Mouse (Mus musculus) C2C12 (cell line): Measurements from ENCODE around the gene Syce1. TPM values are rescaled to one million over a fixed set of nuclear protein-coding genes. Genes with fewer than 3 reads are reported as not detected.

Experiments used
- H3K27me3 ChIP-seq: one replicate; pipeline ENCODE4 v1.6.1; 2011; ENCODE audit not compliant: control insufficient read depth, insufficient read depth, insufficient read length
- H3K36me3 ChIP-seq: one replicate; pipeline ENCODE4 v1.6.1; 2011; ENCODE audit not compliant: control insufficient read depth, insufficient read depth
- H3K4me3 ChIP-seq: one replicate; pipeline ENCODE4 v1.5.1; 2011; ENCODE audit warnings: mild to moderate bottlenecking, control low read depth; ENCODE audit not compliant: poor library complexity, insufficient read depth, severe bottlenecking
- H3K79me2 ChIP-seq: one replicate; pipeline ENCODE4 v1.6.1; 2011; ENCODE audit not compliant: control insufficient read depth, insufficient read depth
- H3K79me3 ChIP-seq: one replicate; pipeline ENCODE4 v1.6.1; 2011; ENCODE audit warnings: low read depth, control low read depth
- H3ac ChIP-seq: one replicate; pipeline ENCODE3; 2011; ENCODE audit warnings: low read depth; ENCODE audit not compliant: control insufficient read depth, insufficient read length
- CEBPB ChIP-seq: IDR thresholded peaks from one replicate; pipeline ENCODE4 v1.6.1; 2011; ENCODE audit warnings: low read depth, mild to moderate bottlenecking, control low read depth, moderate library complexity
- CTCF ChIP-seq: IDR thresholded peaks from one replicate; pipeline ENCODE4 v1.5.1; 2011; ENCODE audit not compliant: control insufficient read depth, insufficient read depth, insufficient read length
- FOSL1 ChIP-seq: IDR thresholded peaks from one replicate; pipeline ENCODE4 v1.8.0; 2011; ENCODE audit warnings: mild to moderate bottlenecking, low read length; ENCODE audit not compliant: poor library complexity, insufficient read depth, severe bottlenecking
- MAX ChIP-seq: IDR thresholded peaks from one replicate; pipeline ENCODE4 v1.6.1; 2011; ENCODE audit warnings: mild to moderate bottlenecking, control low read depth
- MYOD1 ChIP-seq: IDR thresholded peaks from one replicate; pipeline ENCODE4 v1.6.1; 2011; ENCODE audit warnings: low read depth; ENCODE audit not compliant: control insufficient read depth, insufficient read length
- MYOG ChIP-seq: IDR thresholded peaks from one replicate; pipeline ENCODE4 v1.6.1; 2011; ENCODE audit not compliant: control insufficient read depth, insufficient read length; ENCODE audit errors: extremely low read depth
- USF1 ChIP-seq: IDR thresholded peaks from one replicate; pipeline ENCODE4 v1.6.1; 2011; ENCODE audit warnings: low read depth, mild to moderate bottlenecking, control low read depth, moderate library complexity
- polyA plus RNA-seq: library from polyadenylated mRNA; unstranded; fragments of >200 nt; fragmentation: generic; extraction: Trizol; gene quantifications from one replicate; pipeline ENCODE4 v1.2.1, GENCODE M21; 2012; ENCODE audit warnings: missing spikeins

Syce1 gene
- polyA plus RNA-seq, 1 experiment, result not detected

- Histone ChIP-seq H3K79me2 (no peaks in the 10 kb centered on the region), H3ac (no peak overlapping the region), H3K79me3 (no peaks in the 10 kb centered on the region), H3K4me3 (no peak overlapping the region), H3K27me3 (no peaks in the 10 kb centered on the region), H3K36me3 (no peaks in the 10 kb centered on the region)
- TF ChIP-seq CTCF (no peak), MAX (no peak), FOSL1 (no peak), CEBPB (no peak), MYOD1 (no peak), USF1 (no peak), MYOG (no peak)
Measured at GRCm38 (mm10) chr7:140733162-140733561, 54.5 kb downstream of the Syce1 start.

Other genes starting within 250 kb of the Syce1 start
- not detected for gene Olfr538, start 220.0 kb downstream of the Syce1 start, polyA plus RNA-seq
- gene Olfr46, start 186.6 kb downstream of the Syce1 start, polyA plus RNA-seq, result not detected
- not detected for gene Olfr61, start 158.9 kb downstream of the Syce1 start, polyA plus RNA-seq
- not detected for gene Olfr53, start 141.4 kb downstream of the Syce1 start, polyA plus RNA-seq
- not detected for gene Olfr539, start 127.9 kb downstream of the Syce1 start, polyA plus RNA-seq
- gene Olfr45, start 105.9 kb downstream of the Syce1 start, polyA plus RNA-seq, result not detected
- not detected for gene Olfr541, start 90.6 kb downstream of the Syce1 start, polyA plus RNA-seq
- gene Cyp2e1, start 24.1 kb downstream of the Syce1 start, polyA plus RNA-seq, result not detected
- 0.18 TPM for gene Zfp941, start 34.3 kb upstream of the Syce1 start, polyA plus RNA-seq
- not detected for gene Urah, start 47.2 kb upstream of the Syce1 start, polyA plus RNA-seq
- gene Scgb1c1, start 57.7 kb upstream of the Syce1 start, polyA plus RNA-seq, result not detected
- 0.02 TPM for gene Odf3, start 60.0 kb upstream of the Syce1 start, polyA plus RNA-seq
- not detected for gene Gm45785, start 68.5 kb upstream of the Syce1 start, polyA plus RNA-seq
- gene Ric8a, start 69.1 kb upstream of the Syce1 start, polyA plus RNA-seq, result 59.3 TPM
- 19.9 TPM for gene Bet1l, start 69.7 kb upstream of the Syce1 start, polyA plus RNA-seq
- gene Psmd13, start 94.1 kb upstream of the Syce1 start, polyA plus RNA-seq, result 211 TPM
- gene Sirt3, start 94.5 kb upstream of the Syce1 start, polyA plus RNA-seq, result 17.4 TPM
- gene Cox8b, start 112.6 kb upstream of the Syce1 start, polyA plus RNA-seq, result 0.81 TPM
- gene Nlrp6, start 133.1 kb upstream of the Syce1 start, polyA plus RNA-seq, result 0.01 TPM
- gene Pgghg, start 153.5 kb upstream of the Syce1 start, polyA plus RNA-seq, result 12.2 TPM
- 0.44 TPM for gene Ifitm5, start 162.4 kb upstream of the Syce1 start, polyA plus RNA-seq
- gene Gm45717, start 168.1 kb upstream of the Syce1 start, polyA plus RNA-seq, result not detected
- gene Ifitm2, start 168.1 kb upstream of the Syce1 start, polyA plus RNA-seq, result 609 TPM
- 60.7 TPM for gene Ifitm1, start 179.4 kb upstream of the Syce1 start, polyA plus RNA-seq
- 956 TPM for gene Ifitm3, start 222.9 kb upstream of the Syce1 start, polyA plus RNA-seq
- 1.3 TPM for gene Ifitm6, start 230.1 kb upstream of the Syce1 start, polyA plus RNA-seq
- not detected for gene Gm17387, start 241.3 kb upstream of the Syce1 start, polyA plus RNA-seq